Mouse (Mus musculus) heart, adult 2 months (tissue): ENCODE results near the gene Rab15. TPM values are rescaled to one million over a fixed set of nuclear protein-coding genes. Genes with fewer than 3 reads are reported as not detected.
"Not testable (repeated sequence)": the region's sequence is repeated elsewhere in the genome, so short reads cannot be mapped to it uniquely, and the experiment has no call there.

Source experiments
- DNase-seq, 2 experiments: peaks; one replicate each; pipeline ENCODE4 v3.0.0; 2021
- H3K27ac ChIP-seq: fragments of 200-600 bp; 2 replicates; pipeline ENCODE4 v1.8.1; 2022
- H3K27me3 ChIP-seq: fragments of 200-500 bp; 2 replicates; pipeline ENCODE4 v1.6.1; 2012; ENCODE audit warnings: mild to moderate bottlenecking, low read length, inconsistent platforms, mixed read lengths; ENCODE audit not compliant: control insufficient read depth, insufficient read depth
- H3K36me3 ChIP-seq: fragments of 200-500 bp; 2 replicates; pipeline ENCODE4 v1.6.1; 2012; ENCODE audit warnings: low read length, inconsistent platforms; ENCODE audit not compliant: control insufficient read depth, insufficient read depth
- H3K4me1 ChIP-seq: fragments of 200-500 bp; 2 replicates; pipeline ENCODE4 v1.6.1; 2011; ENCODE audit warnings: low read length; ENCODE audit not compliant: control insufficient read depth, insufficient read depth
- H3K4me3 ChIP-seq: fragments of 200-600 bp; 2 replicates; pipeline ENCODE4 v1.8.1; 2022
- H3K79me2 ChIP-seq: fragments of 200-500 bp; replicated peaks from 2 replicates; pipeline ENCODE4 v1.6.1; 2012; ENCODE audit warnings: mild to moderate bottlenecking, inconsistent platforms, low read length, moderate library complexity, mixed read lengths; ENCODE audit not compliant: control insufficient read depth, insufficient read depth
- H3K9ac ChIP-seq: fragments of 200-500 bp; 2 replicates; pipeline ENCODE4 v1.6.1; 2012; ENCODE audit warnings: low read depth, mild to moderate bottlenecking, control low read depth, inconsistent platforms, low read length, mixed read lengths
- CTCF ChIP-seq: fragments of 200-600 bp; IDR thresholded peaks from 2 replicates; pipeline ENCODE4 v1.8.1; 2022; ENCODE audit warnings: antibody characterized with exemption, mild to moderate bottlenecking, moderate library complexity
- EP300 ChIP-seq: fragments of 200-500 bp; IDR thresholded peaks from 2 replicates; pipeline ENCODE4 v1.6.1; 2011; ENCODE audit warnings: low read depth, low read length, control low read depth; ENCODE audit not compliant: insufficient read depth
- POLR2A ChIP-seq: fragments of 200-500 bp; IDR thresholded peaks from 2 replicates; pipeline ENCODE4 v1.6.1; 2011; ENCODE audit warnings: mild to moderate bottlenecking, low read depth, low read length, control low read depth; ENCODE audit not compliant: insufficient read depth
- WGBS: fragments of 180-500 bp; shearing (Covaris S2); methylation state at CpG from one replicate; pipeline ENCODE4 v1.1.7; 2018; 5-methylcytosine and 5-hydroxymethylcytosine counted together
- intact Hi-C: fragments of 180-260 bp; cut with DNase I; formaldehyde crosslinking; loops from one replicate; pipeline ENCODE4 v1.15.1; 2025
- long read RNA-seq: library from polyadenylated mRNA; stranded (forward); transcript quantifications from one replicate; pipeline ENCODE4 v2.0.0, GENCODE M21; 2021
- polyA plus RNA-seq: library from polyadenylated mRNA; depleted of rRNA; stranded (reverse); fragments of >200 nt; gene quantifications from 2 replicates; pipeline ENCODE4 v1.2.3, GENCODE M21; 2012; rRNA removed
- total RNA-seq, 2 experiments: library from RNA; stranded (reverse); gene quantifications; 2 replicates each; pipeline ENCODE4 v1.2.3; 2021

The Rab15 gene
- total RNA-seq (under 1 TPM; 0.70 to 0.91 TPM), polyA plus RNA-seq (1.4 and 1.9 TPM in 2 replicates)
- long read RNA-seq, partial matches to known transcripts: 0 of 2 reads
- long read RNA-seq, other reads (novel, unspliced or antisense): 0 of 2 reads

DNA sequence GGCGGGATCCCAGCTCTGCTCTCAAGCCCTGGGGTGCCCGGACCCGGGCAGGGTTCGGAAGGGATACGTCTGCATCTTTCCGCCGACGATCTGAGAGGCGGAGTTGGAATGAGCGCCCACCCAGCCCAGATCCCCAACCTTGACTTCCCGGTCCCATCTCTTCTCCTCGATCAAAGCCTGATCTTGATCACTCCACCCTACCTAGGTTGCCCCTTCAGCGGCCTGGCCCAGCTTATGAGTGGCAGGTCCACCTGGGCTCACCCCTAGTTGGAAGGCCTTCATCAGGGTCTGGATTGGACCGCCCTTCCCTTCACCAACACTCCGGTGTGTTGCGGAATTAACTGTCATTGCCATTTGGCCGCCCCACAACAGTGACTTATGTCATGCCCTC lies at the start of gene Rab15:
Rab15 (minus strand) TSS at position 258 of the 391 bp plus-strand sequence.
- DNase-seq: no peak
- H3K4me3 ChIP-seq: peak within 1 kb of the TSS; percentile 52
- TF ChIP-seq EP300: no peak
- no peak for TF ChIP-seq CTCF
- TF ChIP-seq POLR2A: no peak
- intact Hi-C loops: no loop called here
- no peaks in the 10 kb centered on the region for H3K79me2 ChIP-seq
- WGBS: 9% methylated on average over 17 of the region's 17 CpGs
- no peaks in the 10 kb centered on the region for H3K36me3 ChIP-seq
- peak within 1 kb of the TSS; percentile 50 for H3K9ac ChIP-seq
- H3K27ac ChIP-seq: no peak within 1 kb of the TSS
- H3K27me3 ChIP-seq: peaks cover 4% of the 10 kb centered on the region; the same call in 1 of the 2 replicates
- H3K4me1 ChIP-seq: no peaks in the 10 kb centered on the region

DNA sequence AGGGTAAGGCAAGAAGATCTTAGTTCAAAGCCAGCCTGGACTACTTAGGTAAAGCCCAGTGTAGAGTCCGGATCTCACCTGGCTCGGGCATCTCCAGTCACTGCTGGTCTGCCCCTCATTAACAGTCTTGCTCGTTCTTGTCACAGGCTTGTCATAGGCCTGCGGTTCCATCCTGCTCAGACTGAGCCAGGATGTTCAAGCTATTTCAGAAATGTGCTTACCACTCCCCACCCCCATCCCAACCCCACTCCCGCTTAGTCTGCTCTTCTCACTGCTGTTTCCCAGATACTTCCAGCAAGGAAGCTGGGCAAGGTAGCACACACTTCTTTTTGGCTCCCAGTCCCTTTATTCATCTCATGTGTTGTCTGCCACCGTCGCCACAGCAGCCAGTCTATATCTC lies 46.9 kb upstream of the Rab15 start:
- WGBS: 83% methylated on average over 7 of the region's 7 CpGs
- Histone ChIP-seq H3K36me3 (no peaks in the 10 kb centered on the region), H3K4me3 (no peak overlapping the region)

DNA sequence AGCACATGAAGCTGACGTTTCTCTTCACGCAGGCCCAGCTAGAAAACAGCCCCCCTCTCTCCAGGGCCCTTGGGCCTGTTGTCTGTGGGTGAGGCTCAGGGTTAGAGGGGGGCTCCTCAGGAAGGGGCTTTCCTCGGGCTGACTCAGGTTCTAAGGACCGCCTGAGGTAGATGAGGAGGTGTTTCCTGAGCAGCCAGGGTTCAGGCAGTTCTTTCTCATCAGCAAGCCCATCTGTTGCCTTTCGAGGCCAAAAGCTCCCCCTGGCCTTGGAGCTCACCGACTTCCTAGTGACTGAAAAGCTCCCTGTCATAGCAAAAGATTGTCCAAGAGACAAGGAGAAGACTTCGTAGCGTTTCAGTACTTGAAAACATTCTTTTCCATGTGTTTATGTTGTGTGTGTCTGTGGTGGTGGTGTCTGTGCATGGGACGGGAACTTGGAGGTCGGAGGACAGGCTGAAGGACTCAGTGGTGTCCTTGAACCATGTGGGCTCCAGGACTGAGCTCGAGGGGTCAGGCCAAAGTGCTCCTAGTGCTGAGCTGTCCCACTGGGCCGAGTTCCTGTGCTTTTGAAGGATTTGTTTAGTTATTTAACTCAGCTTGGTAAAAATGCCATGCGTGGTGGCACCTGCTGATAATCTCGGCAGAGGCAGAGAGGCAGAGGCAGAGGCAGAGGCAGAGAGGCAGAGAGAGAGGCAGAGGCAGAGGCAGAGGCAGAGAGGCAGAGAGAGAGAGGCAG lies 45.9 kb upstream of the Rab15 start:
- no peak overlapping the region for H3K9ac ChIP-seq
- no peak for DNase-seq
- H3K27ac ChIP-seq: no peak overlapping the region
- H3K79me2 ChIP-seq: no peaks in the 10 kb centered on the region
- no peak for TF ChIP-seq EP300
- no peak for TF ChIP-seq CTCF
- no peak for TF ChIP-seq POLR2A
- WGBS: 80% methylated on average over 14 of the region's 14 CpGs
- H3K4me1 ChIP-seq: peaks cover 1% of the 10 kb centered on the region; the same call in 1 of the 2 replicates
- no peak overlapping the region for H3K4me3 ChIP-seq
- no peaks in the 10 kb centered on the region for H3K27me3 ChIP-seq
- intact Hi-C loops: no loop called here
- H3K36me3 ChIP-seq: no peaks in the 10 kb centered on the region

More for the DNA sequence above, 46.9 kb upstream of the Rab15 start:
- no peak overlapping the region for H3K27ac ChIP-seq
- intact Hi-C loops: no loop called here
- H3K4me1 ChIP-seq: peaks cover 1% of the 10 kb centered on the region; the same call in 1 of the 2 replicates
- DNase-seq: no peak
- H3K27me3 ChIP-seq: no peaks in the 10 kb centered on the region
- no peaks in the 10 kb centered on the region for H3K79me2 ChIP-seq
- H3K9ac ChIP-seq: no peak overlapping the region
- TF ChIP-seq CTCF (no peak), POLR2A (no peak), EP300 (no peak)

DNA sequence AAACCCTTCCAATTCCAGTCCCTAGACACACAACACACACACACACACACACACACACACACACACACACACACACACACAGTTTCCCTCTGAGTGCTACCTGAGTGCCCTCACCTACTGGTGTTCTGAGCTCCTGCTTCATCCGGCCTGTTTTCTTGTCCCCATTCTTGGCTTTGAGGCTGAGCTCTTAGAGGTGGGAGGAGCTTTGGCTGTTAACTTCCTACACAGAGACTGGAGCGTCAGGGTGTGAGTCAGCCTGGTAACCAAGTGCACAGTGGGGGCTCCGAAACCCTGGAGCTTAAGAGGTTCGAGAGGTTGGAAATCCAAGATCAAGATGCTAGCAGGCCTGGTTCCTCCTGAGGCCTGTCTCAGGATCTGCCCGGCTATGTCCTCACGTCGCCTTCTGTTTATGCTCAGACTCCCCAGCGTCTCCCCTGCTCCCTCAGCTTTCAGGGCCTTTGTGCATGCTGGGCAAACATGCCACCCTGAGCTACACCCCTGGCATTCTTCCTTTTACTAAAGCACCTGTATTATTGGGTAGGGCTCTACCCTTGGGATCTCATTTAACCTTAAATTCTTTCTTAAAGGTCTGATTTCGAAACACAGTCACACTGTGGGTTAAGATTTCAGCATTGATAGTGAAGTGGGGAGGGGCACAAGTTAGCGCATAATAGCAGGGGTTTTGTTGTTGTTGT lies 45.0 kb upstream of the Rab15 start:
- no peak overlapping the region for H3K27ac ChIP-seq
- H3K4me3 ChIP-seq: no peak overlapping the region
- no peaks in the 10 kb centered on the region for H3K27me3 ChIP-seq
- H3K36me3 ChIP-seq: no peaks in the 10 kb centered on the region
- DNase-seq: no peak
- TF ChIP-seq POLR2A (no peak), EP300 (no peak), CTCF (no peak)
- no peak overlapping the region for H3K9ac ChIP-seq
- H3K4me1 ChIP-seq: peaks cover 1% of the 10 kb centered on the region; the same call in 1 of the 2 replicates
- intact Hi-C loops: no loop called here
- H3K79me2 ChIP-seq: no peaks in the 10 kb centered on the region
- WGBS: 76% methylated on average over 10 of the region's 10 CpGs

DNA sequence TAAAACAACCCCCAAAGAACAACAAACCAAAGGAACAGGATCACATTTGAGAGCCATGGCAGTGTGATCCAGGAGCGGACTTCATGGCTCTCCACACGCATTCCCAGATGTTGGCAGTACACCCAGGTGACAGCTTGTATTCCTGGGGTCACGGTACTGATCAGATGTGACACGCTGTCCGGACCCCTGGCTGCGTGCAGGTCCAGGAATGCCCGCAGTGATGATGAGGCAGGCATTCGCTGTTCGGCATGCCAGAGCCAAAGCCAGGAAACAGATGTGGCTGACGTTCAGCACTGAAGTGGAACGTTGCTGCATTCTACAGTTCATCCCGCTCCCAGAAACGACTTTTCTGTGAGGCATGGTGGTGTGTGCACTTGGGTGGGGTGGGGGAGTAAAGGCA lies 42.6 kb upstream of the Rab15 start:
- Histone ChIP-seq H3K36me3 (no peaks in the 10 kb centered on the region), H3K79me2 (no peaks in the 10 kb centered on the region), H3K9ac (no peak overlapping the region), H3K4me1 (peaks cover 1% of the 10 kb centered on the region; the same call in 1 of the 2 replicates), H3K4me3 (no peak overlapping the region), H3K27me3 (no peaks in the 10 kb centered on the region), H3K27ac (no peak overlapping the region)
- intact Hi-C loops: no loop called here
- DNase-seq: no peak
- WGBS: 66% methylated on average over 13 of the region's 13 CpGs
- no peak for TF ChIP-seq CTCF
- TF ChIP-seq EP300: no peak
- TF ChIP-seq POLR2A: no peak

DNA sequence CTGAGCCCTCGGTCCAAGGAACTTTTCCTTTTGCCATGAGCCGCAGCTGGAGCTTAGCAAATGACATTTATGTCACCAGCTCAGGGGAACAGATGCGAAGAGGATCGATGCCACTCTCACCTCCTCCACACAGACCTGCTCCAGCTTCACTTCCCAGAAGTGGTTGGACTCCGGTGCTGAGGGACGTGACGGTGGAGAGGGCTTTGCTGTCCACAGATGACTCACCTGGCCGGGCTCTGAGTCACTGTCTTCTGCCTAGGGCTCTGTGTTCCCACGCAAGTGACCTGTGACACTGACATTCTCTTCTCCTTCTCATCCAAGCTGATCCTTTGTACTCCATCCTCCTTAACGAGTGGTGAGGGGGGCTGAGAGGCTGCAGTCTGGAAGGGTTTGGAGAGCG lies 40.9 kb upstream of the Rab15 start:
- intact Hi-C loops: no loop called here
- WGBS: 86% methylated on average over 11 of the region's 11 CpGs

DNA sequence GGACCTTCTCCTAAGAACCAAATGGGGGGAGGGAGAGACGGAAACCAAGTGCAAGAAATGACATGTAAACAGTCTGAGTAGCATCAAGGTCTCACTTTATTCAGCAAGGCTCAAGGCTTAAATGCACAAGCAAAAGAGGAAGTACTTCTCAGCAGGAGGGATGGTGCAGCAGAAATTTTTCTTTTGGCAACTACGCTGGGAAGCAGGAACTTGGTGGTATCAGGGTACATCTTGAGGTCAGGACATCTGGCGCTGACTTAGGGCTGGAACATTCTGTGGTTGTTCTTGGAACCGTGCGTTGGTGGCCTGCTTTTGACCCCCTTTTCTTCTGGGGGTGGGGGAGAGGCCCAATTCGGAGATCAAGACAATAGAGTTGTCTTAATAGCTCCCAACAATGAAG lies 36.1 kb upstream of the Rab15 start:
- H3K9ac ChIP-seq, H3K4me1 ChIP-seq, H3K36me3 ChIP-seq, H3K27ac ChIP-seq, H3K79me2 ChIP-seq, H3K27me3 ChIP-seq, DNase-seq, intact Hi-C loops, H3K4me3 ChIP-seq: not testable (repeated sequence)
- 87% methylated on average over 6 of the region's 6 CpGs for WGBS

More for the DNA sequence above, 40.9 kb upstream of the Rab15 start:
- no peak overlapping the region for H3K9ac ChIP-seq
- TF ChIP-seq POLR2A (no peak), EP300 (no peak), CTCF (no peak)
- no peak overlapping the region for H3K4me3 ChIP-seq
- DNase-seq: no peak
- H3K4me1 ChIP-seq: peaks cover 1% of the 10 kb centered on the region
- no peak overlapping the region for H3K27ac ChIP-seq
- no peaks in the 10 kb centered on the region for H3K79me2 ChIP-seq
- no peaks in the 10 kb centered on the region for H3K27me3 ChIP-seq
- no peaks in the 10 kb centered on the region for H3K36me3 ChIP-seq
